Mouse (Mus musculus): ENCODE results near the gene Gfap.

The Gfap gene

DNA sequence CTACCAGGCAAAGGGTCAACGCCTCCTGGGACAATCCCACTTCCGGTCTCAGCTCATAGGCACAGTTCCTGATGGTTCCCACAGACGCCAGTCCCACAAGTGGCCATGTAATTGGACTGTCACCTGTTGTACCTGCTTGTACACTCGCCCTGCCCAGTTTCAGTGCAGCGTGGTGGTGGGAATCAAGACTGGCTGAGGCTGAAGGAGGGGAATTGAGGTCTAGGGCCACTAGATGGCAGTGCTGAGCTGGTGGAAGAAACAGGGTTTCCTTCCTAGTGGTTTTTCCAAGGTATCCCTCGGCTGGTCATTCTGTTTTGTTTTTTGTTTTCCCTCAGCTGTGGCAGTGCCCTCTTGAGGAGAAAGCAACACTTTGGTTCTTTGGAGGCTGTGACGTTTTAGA lies at the start of gene Gfap:
TSS of gene Gfap (minus strand) at position 150 of the 400 bp plus-strand sequence.
- DNase-seq = peak; percentile 80

GRCm38 (mm10) chr11:102948043-102948961 lies 47.6 kb upstream of the Gfap start:
- no peak for DNase-seq

DNA sequence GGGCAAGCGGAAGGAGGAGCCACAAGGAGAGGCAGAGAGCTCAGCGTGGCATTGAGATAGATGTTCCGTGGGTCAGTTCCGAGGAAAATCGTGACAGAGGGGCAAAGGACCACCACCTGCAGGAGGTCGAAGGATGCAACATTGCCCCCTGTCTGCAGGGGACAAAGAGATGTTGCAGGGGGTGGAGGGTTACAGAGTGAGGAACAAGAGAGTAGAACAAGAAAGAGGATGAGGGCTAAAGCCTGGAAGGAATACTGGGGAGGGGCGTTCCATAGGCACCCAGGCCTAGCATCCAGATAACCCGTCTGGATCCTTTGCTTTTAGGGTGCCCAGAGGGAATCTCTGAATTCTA lies 46.3 kb upstream of the Gfap start:
- DNase-seq = no peak

GRCm38 (mm10) chr11:102946265-102946991 lies 45.7 kb upstream of the Gfap start, which contains the start of gene C1ql1:
TSS of gene C1ql1 (minus strand) at chr11:102946688.
- peak; percentile 34 for DNase-seq

DNA sequence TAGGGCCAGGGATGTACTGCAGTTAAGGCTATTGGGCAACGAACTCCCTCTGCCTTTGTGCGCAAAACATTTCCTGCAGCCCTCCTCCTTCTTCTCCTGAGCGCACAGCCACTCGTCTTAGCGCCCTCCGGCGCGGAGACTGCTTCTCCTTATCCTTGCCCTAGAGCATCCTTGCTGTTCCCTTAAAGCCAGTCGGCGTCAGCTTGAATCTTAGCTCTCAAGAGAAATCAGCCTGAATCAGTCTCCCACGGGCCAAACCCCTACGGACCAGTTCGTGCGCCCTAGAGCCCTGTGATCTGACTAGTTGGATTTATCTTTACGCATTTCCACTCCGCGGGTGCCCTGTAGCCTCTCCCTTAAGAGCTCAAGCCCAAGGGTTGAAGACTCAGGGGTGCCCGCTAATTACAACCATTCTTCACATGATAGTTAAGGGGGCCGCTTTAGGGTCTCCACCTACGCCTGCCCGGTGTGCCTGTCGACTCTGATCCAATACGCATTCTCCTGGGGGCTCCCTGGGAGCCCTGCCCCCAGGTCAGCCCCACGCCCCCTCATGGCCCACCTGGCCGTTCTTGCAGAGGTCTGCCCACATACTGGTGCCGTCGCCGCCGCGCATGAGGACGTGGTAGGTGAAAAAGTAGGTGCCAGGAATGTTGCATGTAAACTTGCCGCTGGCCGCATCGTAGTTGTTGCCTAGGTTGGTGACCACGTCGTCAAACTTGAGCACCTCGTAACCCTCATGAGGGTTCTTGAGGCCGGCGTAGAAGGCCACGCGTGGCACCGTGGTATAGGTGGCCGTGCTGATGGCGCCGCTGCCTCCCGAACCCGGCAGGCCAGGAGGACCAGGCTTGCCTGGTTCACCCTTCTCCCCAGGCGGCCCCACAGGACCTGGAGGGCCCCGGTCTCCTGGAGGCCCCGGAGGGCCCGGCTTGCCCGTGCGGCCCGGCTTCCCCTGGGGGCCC lies 44.9 kb upstream of the Gfap start:
- DNase-seq = no peak

DNA sequence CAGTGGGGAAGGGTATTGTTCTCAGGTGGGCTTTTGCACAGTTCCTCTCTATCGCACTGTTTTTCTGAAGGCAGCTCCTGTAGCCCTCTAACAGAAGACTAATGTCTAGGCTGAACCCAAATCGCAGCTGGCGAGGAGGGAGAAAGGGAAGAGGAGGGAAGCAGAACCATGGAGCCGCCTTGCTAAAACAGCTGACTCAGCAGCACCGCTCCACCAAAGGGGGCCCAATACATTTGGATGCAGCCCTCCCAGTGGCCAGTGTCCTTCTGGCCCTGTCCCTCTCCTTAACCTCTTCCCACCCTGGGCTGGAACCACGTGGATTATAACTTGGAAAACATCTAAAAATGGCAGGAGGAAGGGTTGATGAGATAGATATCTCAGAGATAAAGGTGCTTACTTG lies 40.5 kb upstream of the Gfap start:
- no peak for DNase-seq

- DNase-seq = no peak
Measured at GRCm38 (mm10) chr11:102939024-102939675, 38.4 kb upstream of the Gfap start.

- DNase-seq = no peak
Measured at GRCm38 (mm10) chr11:102937529-102938182, 36.9 kb upstream of the Gfap start.

DNA sequence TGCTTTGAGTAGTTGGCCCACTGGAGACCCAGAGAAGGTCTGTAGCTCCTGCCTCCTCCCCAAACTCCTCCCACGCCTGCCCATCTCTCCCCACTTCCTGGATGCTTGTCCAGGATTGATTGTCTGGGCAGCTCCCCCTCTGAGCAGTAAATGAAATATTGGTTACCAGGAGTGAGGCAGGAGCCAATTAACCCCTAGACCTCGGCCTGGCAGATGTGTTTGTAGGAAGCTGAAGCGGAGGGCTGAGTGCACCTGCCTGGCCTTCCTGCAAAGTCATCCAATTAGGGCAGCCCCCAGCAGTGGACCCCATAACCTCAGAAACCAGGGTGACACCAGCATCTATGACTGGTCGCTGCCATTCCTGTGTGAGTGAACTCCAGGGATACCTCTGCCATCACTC lies 35.6 kb upstream of the Gfap start:
- no peak for DNase-seq

- DNase-seq = no peak
Measured at GRCm38 (mm10) chr11:102930672-102931071, 30.0 kb upstream of the Gfap start.

GRCm38 (mm10) chr11:102925351-102925717 lies 24.6 kb upstream of the Gfap start:
- no peak for DNase-seq

GRCm38 (mm10) chr11:102924557-102925350 lies 24.0 kb upstream of the Gfap start, which contains the start of gene Kif18b:
TSS of gene Kif18b (minus strand) at chr11:102925124.
- DNase-seq = peak; percentile 91

GRCm38 (mm10) chr11:102921491-102921890 lies 20.8 kb upstream of the Gfap start:
- DNase-seq = no peak

GRCm38 (mm10) chr11:102918077-102918476 lies 17.4 kb upstream of the Gfap start:
- DNase-seq = no peak

DNA sequence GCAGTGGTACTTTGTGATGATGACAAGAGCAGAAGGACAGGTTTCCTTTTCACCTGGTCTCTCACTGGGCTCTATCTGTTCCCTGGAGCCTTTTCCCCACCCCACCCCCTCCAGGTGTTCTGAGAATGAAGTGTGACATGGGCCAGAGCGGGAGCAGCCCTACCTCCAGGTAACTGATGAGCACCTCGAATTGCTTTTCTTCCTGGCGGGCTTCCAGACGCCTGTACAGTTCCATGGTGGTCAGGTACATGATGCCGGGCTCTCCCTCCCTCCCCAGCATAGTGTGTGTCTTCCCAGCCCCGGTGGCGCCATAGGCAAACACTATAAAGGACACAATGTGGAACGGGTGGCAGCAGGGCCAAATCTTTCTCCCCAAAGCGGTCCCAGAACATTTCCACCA lies 14.7 kb upstream of the Gfap start:
- no peak for DNase-seq

DNA sequence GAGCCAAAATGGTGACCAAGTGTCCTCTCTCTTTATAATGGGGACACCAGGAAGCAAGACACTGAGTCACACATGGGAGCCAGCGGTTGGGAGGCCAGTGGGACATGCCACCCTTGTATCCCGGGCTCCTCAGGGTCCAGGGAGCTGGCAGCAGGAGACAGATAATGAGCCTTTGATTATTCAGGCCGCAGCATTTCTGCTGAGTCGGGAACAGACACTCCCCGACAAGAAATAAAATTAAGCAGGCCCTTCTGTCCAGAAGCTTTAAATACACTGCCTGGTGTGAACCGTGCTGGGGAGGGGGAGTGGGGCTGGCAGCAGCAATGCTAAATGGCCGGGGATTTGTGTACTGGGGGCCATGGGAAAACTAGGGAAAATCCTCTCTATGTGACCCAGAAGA lies 10.7 kb upstream of the Gfap start:
- no peak for DNase-seq

- no peak for DNase-seq
Measured at GRCm38 (mm10) chr11:102903654-102904053, 2.9 kb upstream of the Gfap start.

GRCm38 (mm10) chr11:102902107-102902506 lies 1.4 kb upstream of the Gfap start:
- DNase-seq = no peak

GRCm38 (mm10) chr11:102901199-102901598 lies 487 bp upstream of the Gfap start:
- DNase-seq = no peak

DNA sequence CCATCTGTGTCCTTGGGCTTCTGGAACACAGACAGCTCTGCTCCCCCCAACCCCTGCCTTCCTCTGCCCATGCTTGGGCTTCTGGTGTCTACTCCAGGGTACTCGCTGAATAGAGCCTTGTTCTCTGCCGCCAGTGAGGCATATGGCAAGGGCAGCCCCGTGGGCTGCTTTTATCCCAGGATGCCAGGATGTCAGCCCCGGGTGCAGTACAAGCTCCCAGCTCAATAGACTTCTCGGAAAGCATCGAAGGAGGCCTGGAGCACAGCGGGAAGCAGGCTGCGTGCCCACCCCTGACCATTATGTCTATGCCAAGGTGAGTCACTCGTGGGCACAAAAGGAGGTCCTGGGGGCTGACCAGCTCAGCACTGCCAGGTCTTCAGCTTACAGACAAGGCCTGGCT lies 2.3 kb downstream of the Gfap start:
- peak; percentile 84 for DNase-seq

DNA sequence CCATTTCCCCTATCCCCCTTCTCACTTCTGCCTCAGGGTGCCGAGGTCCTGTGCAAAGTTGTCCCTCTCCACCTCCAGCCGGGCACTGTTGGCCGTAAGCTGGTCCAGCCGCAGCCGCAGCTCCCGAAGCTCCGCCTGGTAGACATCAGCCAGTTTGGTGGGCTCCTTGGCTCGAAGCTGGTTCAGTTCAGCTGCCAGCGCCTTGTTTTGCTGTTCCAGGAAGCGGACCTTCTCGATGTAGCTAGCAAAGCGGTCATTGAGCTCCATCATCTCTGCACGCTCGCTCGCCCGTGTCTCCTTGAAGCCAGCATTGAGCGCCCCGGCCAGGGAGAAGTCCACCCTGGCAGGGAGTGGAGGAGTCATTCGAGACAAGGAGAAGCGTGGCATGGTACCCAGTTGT lies 4.1 kb downstream of the Gfap start:
- DNase-seq = no peak
